Mouse (Mus musculus) ES-E14 (cell line): ENCODE data around the gene Stard7. TPM values are rescaled to one million over a fixed set of nuclear protein-coding genes. Genes with fewer than 3 reads are reported as not detected.

Experiments used
- DNase-seq: peaks from one replicate; pipeline ENCODE4 v3.0.0-alpha.2; 2013; ENCODE audit warnings: low read depth, low spot score
- H3K27ac ChIP-seq: 2 replicates; pipeline ENCODE4 v1.5.1; 2012; ENCODE audit warnings: low read depth, mild to moderate bottlenecking, low read length, moderate library complexity, mixed read lengths; ENCODE audit not compliant: poor library complexity, insufficient read depth, severe bottlenecking
- H3K36me3 ChIP-seq: 2 replicates; pipeline ENCODE4 v1.6.1; 2012; ENCODE audit warnings: mild to moderate bottlenecking, low read length, moderate library complexity, mixed read lengths; ENCODE audit not compliant: control insufficient read depth, poor library complexity, insufficient read depth, severe bottlenecking
- H3K4me1 ChIP-seq, 2 experiments: fragments of 150-350 bp in 1 of 2; sonication (generic) in 1 of 2; 2 replicates each; pipeline ENCODE4 v1.6.1; 2012; ENCODE audit warnings: low read length in 2 of 2, mild to moderate bottlenecking in 1 of 2, mixed read lengths in 1 of 2; ENCODE audit not compliant: control insufficient read depth in 2 of 2, insufficient read depth in 2 of 2, poor library complexity in 1 of 2
- H3K4me3 ChIP-seq, 2 experiments: fragments of 150-350 bp in 1 of 2; sonication (generic) in 1 of 2; 2 replicates each; pipeline ENCODE4 v1.5.1; 2012; ENCODE audit warnings: low read length in 2 of 2, low read depth in 1 of 2, mild to moderate bottlenecking in 1 of 2, mixed read lengths in 1 of 2; ENCODE audit not compliant: insufficient read depth in 1 of 2, poor library complexity in 1 of 2, severe bottlenecking in 1 of 2
- H3K9ac ChIP-seq: 2 replicates; pipeline ENCODE4 v1.6.1; 2012; ENCODE audit warnings: low read depth, mild to moderate bottlenecking, low read length, mixed read lengths; ENCODE audit not compliant: poor library complexity, insufficient read depth, severe bottlenecking
- H3K9me3 ChIP-seq: fragments of 150-350 bp; sonication (generic); 2 replicates; pipeline ENCODE4 v1.6.1; 2012; ENCODE audit warnings: low read depth, mild to moderate bottlenecking, low read length; ENCODE audit not compliant: control insufficient read depth, insufficient read depth
- CHD2 ChIP-seq: IDR thresholded peaks from 2 replicates; pipeline ENCODE4 v1.6.1; 2014; ENCODE audit warnings: mild to moderate bottlenecking, low read depth, low read length, inconsistent platforms
- HCFC1 ChIP-seq: IDR thresholded peaks from 2 replicates; pipeline ENCODE4 v1.6.1; 2012; ENCODE audit warnings: low read length, inconsistent platforms, borderline replicate concordance; ENCODE audit not compliant: insufficient read depth
- MAFK ChIP-seq: IDR thresholded peaks from 2 replicates; pipeline ENCODE4 v1.6.1; 2014; ENCODE audit warnings: mild to moderate bottlenecking, low read depth, low read length, inconsistent platforms; ENCODE audit not compliant: insufficient read depth
- ZC3H11A ChIP-seq: IDR thresholded peaks from 2 replicates; pipeline ENCODE4 v1.6.1; 2012; ENCODE audit warnings: low read depth, mild to moderate bottlenecking, inconsistent platforms, low read length, borderline replicate concordance
- ZNF384 ChIP-seq: IDR thresholded peaks from 2 replicates; pipeline ENCODE4 v1.6.1; 2012; ENCODE audit warnings: low read depth, low read length, inconsistent platforms
- in situ Hi-C, 2 experiments: fragments of 600-800 bp; cut with MboI; formaldehyde crosslinking; loops; one replicate each; pipeline ENCODE4 v1.15.1; 2025; ENCODE audit warnings: low sequenced_read_pairs in 2 of 2, inconsistent platforms in 1 of 2; ENCODE audit not compliant: unreplicated experiment in 2 of 2
- total RNA-seq: library from RNA; depleted of rRNA; stranded (reverse); fragments of 300-350 nt; gene quantifications from 2 replicates; pipeline ENCODE4 v1.2.3, GENCODE M21; 2012

Gene Stard7
- total RNA-seq, 1 experiment, result 40.7 TPM

DNA sequence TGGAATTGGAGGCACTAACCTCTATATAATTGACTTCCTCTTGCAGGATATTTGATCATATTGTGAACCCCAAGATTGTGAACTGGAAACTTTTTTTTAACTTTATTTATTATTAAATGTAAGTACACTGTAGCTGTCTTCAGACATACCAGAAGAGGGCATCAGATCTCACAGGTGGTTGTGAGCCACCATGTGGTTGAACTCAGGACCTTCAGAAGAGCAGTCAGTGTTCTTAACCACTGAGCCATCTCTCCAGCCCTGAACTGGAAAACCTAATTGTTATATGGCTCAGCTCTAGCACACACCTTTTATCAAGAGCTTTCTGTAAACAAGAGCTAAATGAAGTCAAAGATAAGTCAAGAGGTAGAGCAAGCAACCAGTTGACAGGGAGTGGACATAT lies 36.1 kb downstream of the Stard7 start:
- no peak overlapping the region for H3K9ac ChIP-seq
- H3K4me3 ChIP-seq, result no peak overlapping the region
- H3K9me3 ChIP-seq, result no peaks in the 10 kb centered on the region
- no peak overlapping the region for H3K27ac ChIP-seq
- H3K4me1 ChIP-seq, result no peaks in the 10 kb centered on the region
- in situ Hi-C loops, result no loop called here
- no peak for TF ChIP-seq ZNF384
- TF ChIP-seq MAFK, result no peak
- no peak for TF ChIP-seq HCFC1
- no peak for DNase-seq
- no peaks in the 10 kb centered on the region for H3K36me3 ChIP-seq

DNA sequence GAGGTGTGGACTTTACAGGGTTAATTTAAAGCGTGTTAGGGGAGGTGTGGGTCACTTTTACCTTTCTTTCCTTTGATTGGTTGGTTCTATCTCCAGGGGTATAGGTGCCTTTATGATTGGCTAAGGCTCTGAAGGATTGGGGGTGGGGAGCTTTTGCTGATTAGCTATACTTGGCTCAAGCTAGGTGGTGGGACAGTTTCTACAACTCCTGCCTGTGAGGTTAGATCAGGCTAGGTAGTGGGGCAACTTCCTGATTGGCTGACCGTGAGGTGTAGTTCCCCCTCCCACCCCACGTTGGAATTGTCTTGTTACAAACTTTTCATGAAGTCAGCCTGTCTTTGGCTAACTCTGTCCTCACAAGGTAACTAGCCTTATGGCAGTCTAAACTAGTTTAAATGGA lies 37.2 kb downstream of the Stard7 start:
- H3K36me3 ChIP-seq, result no peaks in the 10 kb centered on the region
- no peak overlapping the region for H3K4me3 ChIP-seq
- TF ChIP-seq ZNF384 (no peak), MAFK (no peak), CHD2 (no peak; the same call in 1 of the 2 replicates), ZC3H11A (no peak), HCFC1 (no peak)
- no peak overlapping the region for H3K27ac ChIP-seq
- in situ Hi-C loops, result no loop called here
- H3K9me3 ChIP-seq, result no peaks in the 10 kb centered on the region
- peak; percentile 39 for DNase-seq
- no peaks in the 10 kb centered on the region for H3K4me1 ChIP-seq
- H3K9ac ChIP-seq, result no peak overlapping the region

GRCm38 (mm10) chr2:127308660-127309059 lies 38.6 kb downstream of the Stard7 start:
- no peaks in the 10 kb centered on the region for H3K36me3 ChIP-seq
- H3K4me1 ChIP-seq, result no peaks in the 10 kb centered on the region
- no peak overlapping the region for H3K9ac ChIP-seq
- no peak overlapping the region for H3K27ac ChIP-seq
- TF ChIP-seq ZC3H11A, result no peak
- no peak for TF ChIP-seq ZNF384
- no peak for TF ChIP-seq CHD2
- TF ChIP-seq HCFC1, result no peak
- no peak for TF ChIP-seq MAFK
- no peaks in the 10 kb centered on the region for H3K9me3 ChIP-seq
- H3K4me3 ChIP-seq, result no peak overlapping the region
- in situ Hi-C loops, result no loop called here
- no peak for DNase-seq

DNA sequence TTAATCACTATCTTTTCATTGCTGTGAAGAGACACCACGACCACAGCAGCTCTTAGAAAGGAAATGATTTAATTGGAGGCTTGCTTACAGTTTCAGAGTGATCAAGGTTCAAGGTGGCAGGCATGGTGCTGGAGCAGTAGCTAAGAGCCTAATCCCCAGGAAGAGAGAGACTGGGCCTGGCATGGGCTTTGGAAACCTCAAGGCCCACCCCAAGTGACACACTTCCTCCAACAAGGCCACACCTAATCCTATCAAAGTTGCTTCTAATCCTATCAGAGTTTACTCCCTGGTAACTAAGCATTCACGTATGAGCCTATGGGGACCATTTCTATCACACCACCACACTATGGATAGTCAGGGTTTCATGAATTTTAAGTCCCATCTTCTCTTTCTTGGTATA lies 40.2 kb downstream of the Stard7 start:
- H3K9ac ChIP-seq, result no peak overlapping the region
- TF ChIP-seq ZC3H11A (no peak), MAFK (no peak), HCFC1 (no peak), ZNF384 (no peak)
- in situ Hi-C loops, result no loop called here

DNA sequence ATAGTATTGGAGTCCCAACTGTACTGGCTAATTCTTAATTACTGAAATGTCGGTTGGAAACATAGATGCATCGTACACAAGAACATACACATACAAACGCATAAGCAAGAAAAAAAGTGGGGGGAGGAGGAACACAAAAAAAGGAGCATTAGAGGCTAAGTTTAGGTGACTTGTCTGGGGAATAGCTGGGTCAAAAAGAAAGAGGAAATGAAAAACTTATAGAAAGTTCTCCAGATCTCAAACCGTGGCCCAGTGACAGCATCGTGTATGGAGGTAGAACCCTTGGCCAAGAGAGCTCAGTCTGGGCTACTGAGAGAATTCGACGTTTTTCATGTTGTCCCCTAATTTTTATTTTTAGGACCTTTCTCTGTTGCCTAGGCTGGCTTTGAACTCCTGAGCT lies 40.7 kb downstream of the Stard7 start:
- TF ChIP-seq ZNF384 (no peak), HCFC1 (no peak), CHD2 (no peak), ZC3H11A (no peak), MAFK (no peak)
- in situ Hi-C loops, result no loop called here
- no peak overlapping the region for H3K4me3 ChIP-seq
- H3K9me3 ChIP-seq, result no peaks in the 10 kb centered on the region
- no peak overlapping the region for H3K9ac ChIP-seq
- H3K4me1 ChIP-seq, result no peaks in the 10 kb centered on the region
- no peak for DNase-seq
- H3K27ac ChIP-seq, result no peak overlapping the region
- no peaks in the 10 kb centered on the region for H3K36me3 ChIP-seq

More for the DNA sequence above, 40.2 kb downstream of the Stard7 start:
- Histone ChIP-seq H3K27ac (no peak overlapping the region), H3K4me3 (no peak overlapping the region), H3K9me3 (no peaks in the 10 kb centered on the region), H3K4me1 (no peaks in the 10 kb centered on the region), H3K36me3 (no peaks in the 10 kb centered on the region)
- no peak for DNase-seq
